Mouse (Mus musculus) cerebellum, adult 2 months (tissue): Measurements from ENCODE around the gene Zfp866.

Source experiments
- CTCF ChIP-seq: fragments of 200-500 bp; IDR thresholded peaks from 2 replicates; pipeline ENCODE4 v1.5.1; 2011; ENCODE audit warnings: low read depth, mild to moderate bottlenecking, control low read depth, low read length, moderate library complexity, borderline replicate concordance; ENCODE audit not compliant: insufficient read depth
- POLR2A ChIP-seq: fragments of 200-500 bp; IDR thresholded peaks from 2 replicates; pipeline ENCODE4 v1.6.1; 2011; ENCODE audit warnings: low read length, control low read depth, borderline replicate concordance; ENCODE audit not compliant: insufficient read depth

GRCm38 (mm10) chr8:69775149-69775534 is 15.8 kb downstream of the Zfp866 start:
- TF ChIP-seq CTCF (no peak), POLR2A (no peak)
